Mouse (Mus musculus): ENCODE measurements at regions not wholly inside any gene's neighbourhood (a gene's known extent, or its start where the extent isn't known, plus 50 kb on each side); places are given as distances from the start of the nearest gene placed in this dataset.

GRCm38 (mm10) chr12:56009976-56010375 is 173.9 kb downstream of the Brms1l start:
- TF ChIP-seq CTCF (IDR thresholded peaks at IDR 0.05; ENCODE audit: control insufficient read depth, insufficient read depth, insufficient replicate concordance, low read depth, low read length) (no peak), POLR2A (IDR thresholded peaks at IDR 0.05; ENCODE audit: control insufficient read depth, low read depth, low read length) (no peak)
